Mouse (Mus musculus) layer of hippocampus, adult 11-12 months (tissue): Measurements from ENCODE around the gene Tctex1d2.

ENCODE experiments used
- DNase-seq: peaks from one replicate; pipeline ENCODE4 v3.0.0; 2022; ENCODE audit warnings: low spot score

Tctex1d2 gene

DNA sequence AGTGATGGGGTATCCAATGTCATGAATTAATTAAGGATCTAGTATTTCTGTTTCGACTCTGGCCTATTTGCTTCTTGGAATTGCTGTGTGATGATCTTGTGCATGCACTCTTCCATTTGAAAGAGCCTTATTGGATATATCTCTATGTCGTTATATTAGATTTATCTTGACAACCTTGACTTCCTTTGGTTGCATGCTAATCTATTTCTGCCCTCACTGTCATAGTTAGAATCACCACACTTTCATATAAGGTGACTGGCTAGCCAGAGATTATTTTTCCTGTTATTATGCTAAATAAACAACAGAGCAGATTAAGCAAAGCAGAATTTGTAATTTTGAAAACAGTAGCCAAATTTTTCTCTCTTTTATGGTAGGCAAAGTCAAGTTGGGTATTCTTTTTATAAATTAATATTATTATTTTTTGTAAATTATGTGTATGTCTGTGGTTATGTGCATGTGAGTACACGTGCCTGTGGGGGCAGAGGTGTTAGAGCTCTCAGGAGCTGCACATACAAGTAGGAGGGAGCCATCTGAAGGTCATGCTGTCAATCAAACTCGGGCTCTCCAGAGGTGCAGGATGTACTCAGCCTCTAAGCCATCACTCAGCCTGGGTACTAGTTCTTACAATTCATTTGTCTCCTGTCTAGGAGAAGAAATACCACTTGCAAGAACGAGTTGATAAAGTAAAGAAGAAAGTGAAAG, 50.1 kb downstream of the Tctex1d2 start:
- DNase-seq: no peak

DNA sequence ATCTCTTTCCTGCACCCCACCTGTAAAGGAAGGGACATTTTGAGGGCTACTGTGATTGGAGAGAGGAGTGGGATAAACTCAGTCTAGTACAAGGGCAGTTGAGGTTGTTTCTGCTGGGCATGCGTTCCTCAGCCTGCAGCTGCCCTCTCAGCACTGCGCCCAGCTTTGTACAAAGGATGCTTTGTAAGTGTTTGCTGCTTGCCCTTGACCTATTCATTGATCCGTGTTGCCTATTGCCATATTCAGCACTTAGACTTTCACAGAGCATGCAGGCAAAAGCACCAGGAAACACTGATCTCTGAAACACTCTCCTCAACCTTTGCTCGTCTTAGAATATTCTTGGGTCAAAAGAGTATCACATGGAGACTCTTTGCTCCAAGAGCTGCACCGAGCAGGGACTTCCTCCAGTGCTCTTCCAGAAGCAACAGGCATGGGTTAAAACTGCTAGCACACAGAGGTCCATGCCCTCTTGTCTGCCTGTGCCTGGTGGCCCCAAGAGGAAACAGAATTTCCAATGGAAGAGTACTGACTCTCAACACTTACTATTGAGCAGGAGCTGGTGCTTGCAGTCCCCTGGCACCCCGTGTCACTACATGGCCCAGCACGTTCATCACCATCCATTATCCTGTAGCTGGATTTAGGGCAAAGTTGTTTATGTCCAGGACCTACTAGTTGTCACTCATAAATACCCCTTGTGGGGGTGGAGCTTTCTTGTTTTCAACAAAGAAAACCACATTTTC, 52.9 kb downstream of the Tctex1d2 start:
- peak; percentile 35 for DNase-seq

DNA sequence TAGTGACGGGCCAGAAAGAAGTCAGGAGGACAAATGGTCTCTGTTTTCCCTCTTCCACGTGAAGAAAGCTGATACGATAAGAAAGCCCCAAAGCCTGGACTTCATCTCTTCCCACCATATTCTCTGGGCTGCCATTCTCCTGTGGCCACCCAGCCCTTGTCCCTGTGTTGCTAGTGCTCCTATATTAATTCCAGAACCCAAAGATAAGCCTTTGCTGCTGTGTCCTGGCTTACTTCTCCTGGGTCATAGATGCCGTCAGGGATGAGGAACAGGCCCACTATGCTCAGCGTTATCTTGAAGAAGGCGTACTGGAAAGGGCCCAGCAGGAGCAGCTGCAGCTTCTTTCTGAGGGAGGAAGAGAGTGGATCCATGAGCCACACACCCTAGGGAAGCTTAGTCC, 57.8 kb downstream of the Tctex1d2 start:
- DNase-seq: no peak
